Mouse (Mus musculus) heart, embryonic 16.5 days (tissue): ENCODE results near the gene Pgam2. TPM values are rescaled to one million over a fixed set of nuclear protein-coding genes. Genes with fewer than 3 reads are reported as not detected.
A peak's percentile ranks its signal among the peaks of the same experiment; 100 is the strongest.

Experiments
- ATAC-seq: fragments of 200-750 bp; cut with Nextera tagmentation; replicated peaks from 2 replicates; pipeline ENCODE4 v1.8.0; 2017; ENCODE audit warnings: moderate number of reproducible peaks; ENCODE audit not compliant: insufficient read depth, low FRiP score; ENCODE audit errors: extremely low read depth
- H3K27ac ChIP-seq: fragments of 300-500 bp; sonication (generic); 2 replicates; pipeline ENCODE4 v1.5.1; 2014; ENCODE audit warnings: mild to moderate bottlenecking, low read length, control low read depth, moderate library complexity
- H3K27me3 ChIP-seq: fragments of 300-500 bp; sonication (generic); 2 replicates; pipeline ENCODE4 v1.6.1; 2014; ENCODE audit warnings: low read length, mixed read lengths; ENCODE audit not compliant: control insufficient read depth, insufficient read depth
- H3K36me3 ChIP-seq: fragments of 300-500 bp; sonication (generic); 2 replicates; pipeline ENCODE4 v1.6.1; 2014; ENCODE audit not compliant: control insufficient read depth, insufficient read depth
- H3K4me1 ChIP-seq: fragments of 300-500 bp; sonication (generic); 2 replicates; pipeline ENCODE4 v1.6.1; 2014; ENCODE audit warnings: low read length, mixed read lengths; ENCODE audit not compliant: control insufficient read depth, insufficient read depth
- H3K4me2 ChIP-seq: fragments of 300-500 bp; sonication (generic); 2 replicates; pipeline ENCODE4 v1.6.1; 2014; ENCODE audit warnings: low read depth, mild to moderate bottlenecking, control low read depth, low read length
- H3K4me3 ChIP-seq: fragments of 300-500 bp; sonication (generic); 2 replicates; pipeline ENCODE4 v1.5.1; 2014; ENCODE audit warnings: mild to moderate bottlenecking, control low read depth, low read length
- H3K9ac ChIP-seq: fragments of 300-500 bp; sonication (generic); 2 replicates; pipeline ENCODE4 v1.6.1; 2014; ENCODE audit warnings: low read length, control low read depth
- H3K9me3 ChIP-seq: fragments of 300-500 bp; sonication (generic); replicated peaks from 2 replicates; pipeline ENCODE4 v1.6.1; 2016; ENCODE audit warnings: low read length; ENCODE audit not compliant: control insufficient read depth
- WGBS: fragments of 180-500 bp; shearing (Covaris S2); extraction: QIAGEN DNeasy Blood & Tissue Kit; methylation state at CpG from one replicate; pipeline ENCODE4 v1.1.7; 2014; 5-methylcytosine and 5-hydroxymethylcytosine counted together
- polyA plus RNA-seq: library from polyadenylated mRNA; unstranded; fragments of >200 nt; fragmentation: Nextera tagmentation; extraction: Ambion mirVana; gene quantifications from 2 replicates; pipeline ENCODE4 v1.2.1, GENCODE M21; 2015

The Pgam2 gene
- polyA plus RNA-seq, 1 experiment from 2014 or later, result 1,143 TPM

DNA sequence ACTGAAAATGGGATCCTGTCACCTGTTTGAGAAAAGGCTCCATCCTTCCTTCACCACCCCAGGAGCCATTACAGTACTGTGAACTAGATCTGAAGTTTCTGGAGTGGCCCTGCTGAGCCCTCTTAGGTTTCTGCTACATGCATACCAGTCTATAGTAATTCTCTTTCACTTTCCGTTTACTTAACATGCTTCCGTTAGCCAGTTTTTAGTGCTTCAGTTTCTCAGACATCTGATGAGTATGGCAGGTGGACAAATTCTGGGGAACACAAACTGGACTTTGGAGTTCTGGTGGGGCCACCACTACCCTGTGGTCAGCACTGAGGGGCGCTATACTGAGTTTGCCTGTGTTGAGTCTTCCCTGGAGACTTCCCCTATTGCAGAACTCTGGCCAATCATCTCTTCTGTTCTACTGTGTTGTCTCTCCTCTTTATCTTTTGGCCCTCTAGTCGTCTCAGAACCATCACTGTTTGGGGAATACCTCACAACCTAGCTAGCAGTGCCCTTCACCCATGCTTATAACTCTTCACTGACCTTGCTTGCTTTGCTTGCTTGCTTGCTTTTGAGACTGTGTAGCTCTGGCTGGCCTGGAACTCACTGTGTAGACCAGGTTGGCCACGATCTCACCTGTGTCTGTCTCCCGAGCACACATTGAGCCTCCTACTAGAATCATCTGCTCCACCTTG lies 14.3 kb downstream of the Pgam2 start:
- H3K4me2 ChIP-seq, result peak overlapping the region; percentile 87
- H3K27ac ChIP-seq, result peak overlapping the region; percentile 95
- H3K27me3 ChIP-seq, result no peaks in the 10 kb centered on the region
- H3K4me3 ChIP-seq, result peak overlapping the region; percentile 90
- WGBS, result 50% methylated on average over 6 of the region's 6 CpGs
- H3K4me1 ChIP-seq, result peaks cover 15% of the 10 kb centered on the region
- H3K9ac ChIP-seq, result peak overlapping the region; percentile 93
- H3K9me3 ChIP-seq, result no peaks in the 10 kb centered on the region
- peak; percentile 5; the same call in 1 of the 2 replicates for ATAC-seq
- peaks cover 9% of the 10 kb centered on the region for H3K36me3 ChIP-seq

DNA sequence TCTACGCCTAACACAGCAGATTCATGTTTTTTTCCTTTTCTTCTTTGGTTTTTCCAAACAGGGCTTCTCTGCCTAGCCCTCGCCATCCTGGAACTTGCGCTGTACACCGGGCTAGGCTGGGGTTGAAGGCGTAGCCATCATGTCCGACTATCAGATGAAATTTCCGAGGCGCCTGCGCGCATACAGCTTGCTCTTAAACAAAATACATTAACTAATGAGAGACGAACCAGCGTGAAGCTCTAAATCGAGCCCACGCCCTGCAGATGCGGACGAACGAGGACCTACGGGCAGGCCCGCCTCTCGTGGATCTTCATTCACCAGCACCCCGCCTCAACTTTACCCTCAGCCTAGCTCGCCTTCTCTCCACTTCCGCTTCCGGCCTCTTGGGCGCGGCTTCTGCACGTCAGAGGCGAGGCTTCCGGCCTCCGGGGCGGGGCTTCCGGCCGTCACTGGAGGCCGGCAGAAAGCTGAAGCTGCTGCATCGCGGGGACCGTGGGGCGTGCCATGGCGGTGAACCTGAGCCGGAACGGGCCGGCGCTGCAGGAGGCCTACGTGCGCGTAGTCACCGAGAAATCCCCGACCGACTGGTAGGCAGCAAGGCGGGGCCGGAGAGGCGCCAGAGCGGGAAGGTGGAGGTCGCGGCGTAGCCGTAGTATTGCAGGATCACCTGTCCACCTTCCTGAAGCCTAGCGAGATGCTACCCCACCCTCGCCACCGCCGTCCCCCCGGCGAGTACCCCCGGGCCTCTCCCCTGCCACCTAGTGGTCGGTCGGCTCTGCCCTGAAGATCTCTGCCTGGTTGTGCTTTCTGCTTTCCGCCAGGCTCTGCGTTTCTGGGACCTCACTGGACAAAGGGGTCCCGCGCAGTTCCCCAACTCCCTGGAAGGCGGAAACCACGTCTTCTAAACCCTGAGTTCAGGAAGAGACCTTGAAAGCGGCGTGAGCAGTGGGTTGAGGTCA lies 15.2 kb downstream of the Pgam2 start, which contains the start of gene Dbnl:
TSS of gene Dbnl (plus strand) at position 433 of the 959 bp plus-strand sequence.
- Histone ChIP-seq H3K27ac (peak within 1 kb of the TSS; percentile 95), H3K4me3 (peak within 1 kb of the TSS; percentile 90), H3K4me2 (peak within 1 kb of the TSS; percentile 87), H3K36me3 (peaks cover 6% of the 10 kb centered on the region), H3K4me1 (peaks cover 15% of the 10 kb centered on the region), H3K9me3 (no peaks in the 10 kb centered on the region), H3K27me3 (no peaks in the 10 kb centered on the region), H3K9ac (peak within 1 kb of the TSS; percentile 93)
- peak; percentile 94 for ATAC-seq
- under 1% methylated on average over 74 of the region's 74 CpGs for WGBS

DNA sequence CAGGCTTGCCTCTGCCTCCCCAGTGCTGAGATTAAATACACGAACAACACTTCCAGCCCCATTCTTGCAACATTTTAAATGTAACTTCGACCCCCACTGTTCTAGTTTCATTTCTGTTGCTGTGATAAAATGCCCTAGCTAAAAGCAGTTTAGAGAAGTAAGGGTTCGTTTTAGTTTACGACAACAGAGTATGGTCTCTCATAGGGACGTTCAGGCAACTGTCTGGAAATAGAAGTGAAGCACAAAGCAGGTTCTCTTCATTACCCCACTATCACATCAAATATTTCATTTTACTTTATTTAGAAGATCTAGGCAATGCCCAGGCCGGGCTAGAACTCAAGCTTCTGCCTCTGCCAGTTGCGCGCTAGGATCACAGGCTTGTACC lies 15.9 kb downstream of the Pgam2 start:
- Histone ChIP-seq H3K27me3 (no peaks in the 10 kb centered on the region), H3K4me1 (peaks cover 15% of the 10 kb centered on the region), H3K4me2 (peak overlapping the region; percentile 87), H3K9me3 (no peaks in the 10 kb centered on the region), H3K27ac (peak overlapping the region; percentile 95), H3K9ac (peak overlapping the region; percentile 93), H3K4me3 (peak overlapping the region; percentile 90), H3K36me3 (peaks cover 6% of the 10 kb centered on the region)
- ATAC-seq, result no peak
- WGBS, result 33% methylated on average over 8 of the region's 8 CpGs

DNA sequence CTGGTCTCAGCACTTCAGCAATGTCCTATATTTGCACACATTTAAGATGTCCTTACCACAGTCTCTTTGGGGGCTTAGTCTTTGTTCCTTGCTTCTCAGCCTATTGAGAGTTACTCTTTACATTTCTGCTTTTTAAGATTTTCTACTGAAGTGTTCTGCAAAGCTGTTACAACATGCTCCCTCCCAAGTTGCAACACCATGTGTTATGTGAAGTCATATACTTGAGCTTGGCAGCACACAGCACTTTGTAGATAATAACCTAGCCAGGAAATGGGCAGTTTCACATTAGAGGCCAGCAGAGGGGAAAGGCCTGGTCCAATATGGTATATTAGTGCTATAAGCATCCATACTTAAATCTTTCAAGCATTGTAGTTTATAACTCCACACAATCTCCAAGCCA lies 17.8 kb downstream of the Pgam2 start:
- H3K36me3 ChIP-seq, result 0 out of 2 replicates have a peak, but pooled peaks cover 2% of the 10 kb centered on the region
- no peak for ATAC-seq
- H3K27ac ChIP-seq, result no peak overlapping the region
- no peaks in the 10 kb centered on the region for H3K27me3 ChIP-seq
- no peak overlapping the region for H3K9ac ChIP-seq
- H3K4me1 ChIP-seq, result peaks cover 15% of the 10 kb centered on the region
- no peak overlapping the region for H3K4me3 ChIP-seq
- no peak overlapping the region for H3K4me2 ChIP-seq
- no peaks in the 10 kb centered on the region for H3K9me3 ChIP-seq

DNA sequence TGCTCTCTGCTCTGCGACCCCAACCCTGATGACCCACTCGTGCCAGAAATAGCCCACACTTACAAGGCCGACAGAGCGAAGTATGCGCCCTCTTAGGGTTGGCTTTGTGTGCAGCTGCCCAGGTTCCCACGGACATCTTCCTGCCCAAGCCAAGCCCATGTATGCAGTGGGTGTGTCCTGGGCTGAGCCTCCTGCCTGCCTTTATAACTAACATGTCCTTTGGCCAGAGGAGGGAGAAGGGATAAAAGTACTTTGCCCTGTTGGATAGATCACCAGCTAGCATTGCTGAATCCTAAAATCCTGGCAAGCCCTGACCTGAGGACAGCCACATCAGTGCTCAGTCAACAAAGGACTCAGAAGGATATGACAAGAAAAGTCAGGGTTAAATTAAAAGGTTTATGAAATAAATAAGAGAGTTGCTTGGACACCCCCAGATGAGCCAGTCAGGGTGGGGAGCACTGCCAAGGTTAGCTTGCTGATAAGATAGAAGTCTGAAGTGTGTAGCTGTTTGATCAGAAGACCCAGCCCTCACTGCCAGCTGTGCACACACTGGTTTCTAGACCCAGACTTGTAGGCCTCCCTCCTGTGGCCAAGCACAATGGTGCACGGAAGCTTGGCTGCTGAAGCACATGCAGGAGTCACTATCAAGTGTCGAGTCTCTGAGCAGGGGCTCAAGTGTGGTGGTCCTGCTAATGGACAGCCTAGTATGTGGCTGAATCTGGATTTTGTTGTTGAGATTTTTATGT lies 21.2 kb downstream of the Pgam2 start:
- no peaks in the 10 kb centered on the region for H3K27me3 ChIP-seq
- no peak for ATAC-seq

DNA sequence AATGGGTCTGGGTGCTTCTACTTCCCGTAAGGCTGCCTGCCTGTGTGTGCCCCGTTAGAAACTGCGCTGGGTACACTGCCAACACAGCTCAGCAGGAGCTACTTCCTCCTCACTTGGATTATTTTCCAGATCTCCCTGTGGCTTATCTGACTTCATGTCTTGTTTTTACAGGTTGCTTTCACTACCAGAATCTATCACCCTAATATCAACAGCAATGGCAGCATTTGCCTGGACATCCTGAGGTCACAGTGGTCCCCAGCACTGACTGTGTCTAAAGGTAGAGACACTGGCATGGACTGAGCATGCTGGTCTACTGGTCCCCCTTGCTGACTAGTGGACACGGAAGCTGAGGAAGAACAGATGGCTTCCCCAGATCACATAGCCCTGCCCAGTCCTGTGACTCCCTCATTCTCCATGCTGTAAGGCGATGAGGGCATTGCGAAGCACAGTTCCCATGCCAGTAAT lies 23.5 kb downstream of the Pgam2 start:
- H3K9me3 ChIP-seq, result no peaks in the 10 kb centered on the region
- 75% methylated on average over 6 of the region's 6 CpGs for WGBS

More for the DNA sequence above, 21.2 kb downstream of the Pgam2 start:
- Histone ChIP-seq H3K4me1 (peaks cover 1% of the 10 kb centered on the region; the same call in 1 of the 2 replicates), H3K9ac (no peak overlapping the region), H3K9me3 (no peaks in the 10 kb centered on the region), H3K4me3 (no peak overlapping the region), H3K36me3 (0 out of 2 replicates have a peak, but pooled peaks cover 3% of the 10 kb centered on the region), H3K4me2 (no peak overlapping the region), H3K27ac (no peak overlapping the region)
- WGBS, result 31% methylated on average over 8 of the region's 8 CpGs

DNA sequence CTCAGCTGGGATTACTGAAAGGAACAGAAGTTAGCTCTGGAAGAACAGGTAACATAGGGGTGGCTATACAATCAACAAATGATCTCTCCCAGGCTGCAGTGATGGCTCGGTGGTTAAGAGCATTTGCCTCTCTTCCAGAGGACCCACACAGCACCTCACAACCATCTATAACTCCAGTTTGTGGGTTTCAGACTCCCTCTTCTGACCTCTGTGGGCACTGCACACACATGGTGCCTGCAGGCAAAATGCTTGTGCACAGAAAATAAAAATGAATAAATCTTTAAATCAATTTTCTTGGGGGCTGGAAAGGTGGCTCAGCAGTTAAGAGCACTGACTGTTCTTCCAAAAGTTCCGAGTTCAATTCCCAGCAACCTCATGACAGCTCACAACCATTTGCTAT lies 25.1 kb downstream of the Pgam2 start:
- no peaks in the 10 kb centered on the region for H3K4me1 ChIP-seq
- H3K9me3 ChIP-seq, result 0 out of 2 replicates have a peak, but pooled peaks cover under 1% of the 10 kb centered on the region
- 61% methylated on average over 2 of the region's 2 CpGs for WGBS
- 0 out of 2 replicates have a peak, but pooled peaks cover 3% of the 10 kb centered on the region for H3K36me3 ChIP-seq
- H3K27me3 ChIP-seq, result no peaks in the 10 kb centered on the region
- no peak overlapping the region for H3K27ac ChIP-seq
- ATAC-seq, result no peak
- no peak overlapping the region for H3K9ac ChIP-seq
- no peak overlapping the region for H3K4me2 ChIP-seq
- no peak overlapping the region for H3K4me3 ChIP-seq

More for the DNA sequence above, 23.5 kb downstream of the Pgam2 start:
- Histone ChIP-seq H3K27me3 (no peaks in the 10 kb centered on the region), H3K27ac (no peak overlapping the region), H3K4me1 (no peaks in the 10 kb centered on the region), H3K4me3 (no peak overlapping the region), H3K4me2 (no peak overlapping the region), H3K9ac (no peak overlapping the region), H3K36me3 (0 out of 2 replicates have a peak, but pooled peaks cover 3% of the 10 kb centered on the region)
- ATAC-seq, result no peak; the same call in 1 of the 2 replicates

DNA sequence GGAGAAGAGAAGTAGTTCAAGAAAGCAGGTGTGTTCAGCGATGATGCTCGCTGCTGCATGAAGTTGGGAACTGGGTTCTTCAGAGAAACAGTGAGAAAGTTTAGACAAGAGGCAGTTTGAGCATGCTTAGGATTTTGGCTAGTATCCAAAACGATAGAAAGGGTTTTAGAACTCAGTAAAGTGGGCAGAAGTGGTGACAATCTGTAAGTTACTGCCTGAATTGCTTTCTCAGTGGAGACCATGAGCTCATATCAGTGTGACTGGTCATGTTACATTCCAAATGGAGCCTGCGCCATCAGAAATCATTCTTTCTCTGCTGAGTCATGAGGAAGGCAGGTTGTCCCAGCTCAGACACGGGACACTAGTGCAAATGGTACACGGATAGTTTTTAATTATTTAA lies 37.5 kb downstream of the Pgam2 start:
- no peak for ATAC-seq
- Histone ChIP-seq H3K36me3 (peaks cover 14% of the 10 kb centered on the region), H3K27ac (no peak overlapping the region), H3K9ac (no peak overlapping the region), H3K4me1 (peaks cover 6% of the 10 kb centered on the region), H3K4me3 (no peak overlapping the region), H3K9me3 (no peaks in the 10 kb centered on the region), H3K27me3 (no peaks in the 10 kb centered on the region), H3K4me2 (no peak overlapping the region)
- 63% methylated on average over 6 of the region's 6 CpGs for WGBS
